Mouse (Mus musculus): ENCODE data around the gene Smtnl1. TPM values are rescaled to one million over a fixed set of nuclear protein-coding genes. Genes with fewer than 3 reads are reported as not detected.
"Not testable (repeated sequence)": the region's sequence is repeated elsewhere in the genome, so short reads cannot be mapped to it uniquely, and the experiment has no call there.

Smtnl1 gene
- total RNA-seq, 2 experiments from 2014 or later: not detected

GRCm38 (mm10) chr2:84838993-84839980 is 16.8 kb upstream of the Smtnl1 start:
- no peak for DNase-seq
- intact Hi-C loops (cut with DNase I): loop anchor here (10.0 kb wide), 1 partner anchor 196 kb away; the partner anchor contains the start of genes P2rx3 and Ssrp1

- DNase-seq: no peak
- intact Hi-C loops (cut with DNase I): loop anchor here (10.0 kb wide), 1 partner anchor 196 kb away; the partner anchor contains the start of genes P2rx3 and Ssrp1
Observed at GRCm38 (mm10) chr2:84838593-84838949, 16.1 kb upstream of the Smtnl1 start, which contains the start of gene Slc43a1. TSS of gene Slc43a1 (plus strand) at chr2:84838850.

- DNase-seq: no peak
- intact Hi-C loops (cut with DNase I): loop anchor here (10.0 kb wide), 1 partner anchor 197 kb away; the partner anchor contains the start of genes P2rx3 and Ssrp1
Observed at GRCm38 (mm10) chr2:84837817-84838592, 15.6 kb upstream of the Smtnl1 start.

- intact Hi-C loops (cut with DNase I): loop anchor here (10.0 kb wide), 1 partner anchor 198 kb away; the partner anchor contains the start of genes P2rx3 and Ssrp1
- DNase-seq: no peak
Observed at GRCm38 (mm10) chr2:84837107-84837506, 14.7 kb upstream of the Smtnl1 start.

- intact Hi-C loops (cut with DNase I): loop anchor here (5.0 to 10.0 kb wide), 2 partner anchors 55 to 203 kb away; partner anchors contain the start of genes P2rx3, Rtn4rl2 and Ssrp1
- peak; percentile 83 for DNase-seq
Observed at GRCm38 (mm10) chr2:84831666-84832391, 9.4 kb upstream of the Smtnl1 start.

GRCm38 (mm10) chr2:84827283-84827920 is 5.0 kb upstream of the Smtnl1 start:
- intact Hi-C loops (cut with DNase I): no loop called here
- DNase-seq: peak; percentile 12

GRCm38 (mm10) chr2:84826488-84827282 is 4.2 kb upstream of the Smtnl1 start, which contains the start of gene Timm10:
TSS of gene Timm10 (plus strand) at chr2:84826997.
- intact Hi-C loops (cut with DNase I): no loop called here
- DNase-seq: peak; percentile 86

GRCm38 (mm10) chr2:84823237-84823636 is 785 bp upstream of the Smtnl1 start:
- intact Hi-C loops (cut with DNase I): no loop called here
- no peak for DNase-seq

GRCm38 (mm10) chr2:84819861-84820260 is 2.6 kb downstream of the Smtnl1 start:
- no peak for DNase-seq
- intact Hi-C loops (cut with DNase I): no loop called here

GRCm38 (mm10) chr2:84812676-84813075 is 9.8 kb downstream of the Smtnl1 start:
- intact Hi-C loops (cut with DNase I): no loop called here
- DNase-seq: no peak

- no peak for DNase-seq
- intact Hi-C loops (cut with DNase I): no loop called here
Observed at GRCm38 (mm10) chr2:84811880-84812279, 10.6 kb downstream of the Smtnl1 start.

GRCm38 (mm10) chr2:84810886-84811577 is 11.4 kb downstream of the Smtnl1 start:
- intact Hi-C loops (cut with DNase I): no loop called here
- DNase-seq: peak; percentile 84

- DNase-seq: no peak
- intact Hi-C loops (cut with DNase I): no loop called here
Observed at GRCm38 (mm10) chr2:84810526-84810885, 11.9 kb downstream of the Smtnl1 start.

- intact Hi-C loops (cut with DNase I): no loop called here
- no peak for DNase-seq
Observed at GRCm38 (mm10) chr2:84809330-84809729, 13.1 kb downstream of the Smtnl1 start.

- intact Hi-C loops (cut with DNase I): no loop called here
- DNase-seq: no peak
Observed at GRCm38 (mm10) chr2:84806546-84806945, 15.9 kb downstream of the Smtnl1 start.

- intact Hi-C loops (cut with DNase I): no loop called here
- DNase-seq: no peak
Observed at GRCm38 (mm10) chr2:84803963-84804362, 18.5 kb downstream of the Smtnl1 start.

- intact Hi-C loops (cut with DNase I); DNase-seq: not testable (repeated sequence)
Observed at GRCm38 (mm10) chr2:84801223-84801622, 21.2 kb downstream of the Smtnl1 start.

- no peak for DNase-seq
- intact Hi-C loops (cut with DNase I): no loop called here
Observed at GRCm38 (mm10) chr2:84800304-84800703, 22.1 kb downstream of the Smtnl1 start.

All from left cerebral cortex, postnatal 4 days (tissue).